Mouse (Mus musculus) cerebellum, postnatal 14 days (tissue): ENCODE measurements around the gene Rdh19.
A peak's percentile ranks its signal among the peaks of the same experiment; 100 is the strongest.
"Not testable (repeated sequence)": the region's sequence is repeated elsewhere in the genome, so short reads cannot be mapped to it uniquely, and the experiment has no call there.

Experiments
- DNase-seq, 2 experiments: peaks; one replicate each; pipeline ENCODE4 v3.0.0; 2021; ENCODE audit warnings: mixed read lengths in 2 of 2

The Rdh19 gene

GRCm38 (mm10) chr10:127881041-127881440, 31.3 kb downstream of the Rdh19 start:
- no peak for DNase-seq

DNA sequence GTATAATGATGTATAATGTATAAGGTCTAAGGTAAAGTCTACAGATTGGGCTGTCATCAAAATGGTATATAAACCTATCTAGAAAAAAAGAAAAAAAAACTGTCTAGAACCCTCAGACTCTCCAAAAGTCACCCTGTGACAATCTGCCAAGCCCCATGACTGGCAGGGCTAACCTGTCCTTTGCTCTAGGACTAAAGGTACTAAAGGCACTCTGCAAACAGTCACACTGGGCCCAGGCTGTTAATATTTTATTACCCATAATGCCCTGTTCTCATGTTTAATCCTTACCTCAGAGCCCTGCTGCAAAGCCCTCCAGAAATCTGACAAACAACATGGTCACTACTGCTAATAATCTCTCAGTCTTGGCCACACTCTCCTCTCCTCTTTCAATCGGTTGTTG, 36.8 kb downstream of the Rdh19 start:
- no peak for DNase-seq

- no peak for DNase-seq
These were observed 37.2 kb downstream of the Rdh19 start for GRCm38 (mm10) chr10:127886971-127887370.

DNA sequence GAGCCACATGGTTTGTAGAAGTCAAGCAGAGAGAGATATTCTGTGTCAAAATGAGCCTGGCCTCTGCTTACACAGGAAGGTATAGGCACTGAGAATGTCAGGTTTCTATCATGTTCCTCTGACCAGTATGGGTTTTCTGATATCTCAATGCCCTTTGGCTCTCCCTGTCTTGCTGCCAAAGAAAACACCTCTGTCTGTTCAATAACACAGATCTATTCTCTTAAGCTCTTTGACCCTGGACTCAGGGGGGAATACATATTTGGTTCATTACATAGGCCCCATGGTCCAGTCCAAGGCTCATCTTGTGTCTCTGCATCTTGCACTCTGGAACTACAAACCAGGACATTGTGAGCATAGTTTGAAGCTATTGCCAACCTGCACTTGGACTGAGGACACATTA, 38.9 kb downstream of the Rdh19 start, which contains the start of gene Rdh7:
Gene Rdh7, minus strand, starts transcription at position 213 of the 400 bp plus-strand sequence.
- DNase-seq, result no peak

DNA sequence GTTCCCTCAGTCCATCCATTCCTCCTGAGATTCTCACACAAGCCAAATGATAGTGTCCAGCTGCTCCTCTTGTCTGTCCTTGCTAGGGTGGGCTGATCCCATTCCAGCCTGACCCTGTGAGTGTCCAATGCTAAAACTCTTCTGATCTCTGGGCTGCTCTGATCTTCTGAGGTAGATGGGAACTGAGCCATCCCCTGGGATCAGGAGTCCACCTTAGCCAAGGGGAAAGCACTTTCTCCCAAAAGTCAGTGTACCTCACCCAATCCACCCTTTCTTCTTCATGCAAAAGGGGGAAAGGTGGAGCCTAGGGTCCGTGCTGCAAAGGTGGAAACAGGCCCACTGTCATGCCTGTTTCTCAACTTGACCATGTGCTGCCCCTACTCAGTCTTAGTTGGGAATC, 41.8 kb downstream of the Rdh19 start:
- DNase-seq, result no peak

DNA sequence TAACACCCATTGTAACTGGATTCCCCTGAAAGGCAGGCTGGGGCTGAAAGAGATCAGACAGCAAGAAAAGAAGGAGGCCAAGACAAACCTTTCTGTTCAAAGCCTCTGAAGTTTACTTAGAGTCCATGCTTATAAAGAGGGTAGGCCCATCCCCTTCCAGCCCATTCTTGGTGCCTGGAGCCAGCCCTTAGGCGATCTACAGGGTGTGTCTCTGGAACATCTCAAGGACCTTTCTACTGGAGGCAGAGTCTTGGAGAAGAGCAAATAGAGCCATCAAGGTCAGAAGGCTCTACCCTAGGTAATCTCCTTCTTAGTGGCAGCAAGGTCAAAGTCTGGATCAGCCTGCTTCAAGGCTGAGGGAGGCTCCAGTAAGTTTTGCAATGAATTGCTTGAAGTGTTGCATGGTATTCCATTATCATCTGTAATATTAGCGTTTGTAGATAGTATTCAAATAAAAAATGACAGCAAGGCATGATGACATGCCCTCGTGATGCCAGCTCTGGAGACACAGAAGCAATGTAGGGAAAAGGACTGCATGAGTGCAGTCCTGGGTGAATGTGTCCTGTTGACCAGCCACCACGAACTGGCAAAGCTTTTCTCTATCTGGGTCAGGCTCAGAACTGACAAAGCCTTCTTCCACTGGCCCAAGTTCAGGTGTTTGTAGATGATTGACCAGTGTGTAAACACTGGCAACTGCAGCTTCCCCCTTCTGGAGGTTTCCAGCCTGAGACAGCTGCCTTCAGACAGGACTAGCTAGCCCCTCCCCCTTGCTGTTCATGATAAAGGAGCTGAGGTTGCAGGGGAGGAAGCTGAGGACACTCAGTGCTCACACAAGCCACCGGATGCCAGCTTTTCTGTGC, 43.7 kb downstream of the Rdh19 start:
- DNase-seq, result not testable (repeated sequence)

- no peak for DNase-seq
These were observed 47.0 kb downstream of the Rdh19 start for GRCm38 (mm10) chr10:127896705-127897104.

DNA sequence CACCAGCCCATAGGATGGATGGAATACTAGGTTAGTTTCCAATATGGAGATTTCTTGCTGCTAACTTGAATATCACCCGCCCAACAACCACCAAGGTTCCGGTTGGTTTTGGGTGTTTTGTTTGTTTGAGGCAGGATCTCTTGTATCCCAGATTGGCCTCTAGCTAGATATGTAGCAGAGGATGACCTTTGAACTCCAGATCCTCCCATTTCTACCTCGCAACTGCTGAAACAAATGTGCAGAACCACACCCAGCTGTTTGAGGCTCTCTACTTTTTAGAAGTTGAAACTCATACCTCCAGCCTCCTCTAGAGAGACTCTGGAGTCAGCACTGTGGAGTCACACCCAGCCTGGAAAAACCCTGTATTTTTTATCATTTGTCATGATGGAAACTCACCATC, 47.8 kb downstream of the Rdh19 start:
- no peak for DNase-seq

DNA sequence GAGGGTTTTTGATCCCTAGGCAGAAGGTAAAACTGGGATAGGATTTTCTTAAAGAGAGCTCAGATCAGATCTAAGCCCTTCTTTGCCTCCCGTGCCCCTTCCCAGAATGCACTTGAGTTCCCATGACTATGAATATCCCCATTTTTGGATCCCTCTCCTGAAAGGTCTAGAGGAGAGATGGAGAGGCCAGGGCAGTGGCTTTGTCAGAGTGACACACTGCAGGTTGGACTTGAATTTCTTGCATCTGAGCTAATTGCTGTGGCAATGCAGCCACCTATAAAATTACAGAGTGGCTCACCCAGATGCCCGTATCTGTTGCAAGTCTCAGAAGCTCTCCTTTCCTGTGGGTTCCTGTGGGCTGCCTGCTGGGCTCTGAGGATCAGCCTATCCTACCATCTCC, 48.5 kb downstream of the Rdh19 start, which contains the start of gene Sdr9c7:
Gene Sdr9c7, plus strand, starts transcription at position 301 of the 400 bp plus-strand sequence.
- DNase-seq, result no peak

DNA sequence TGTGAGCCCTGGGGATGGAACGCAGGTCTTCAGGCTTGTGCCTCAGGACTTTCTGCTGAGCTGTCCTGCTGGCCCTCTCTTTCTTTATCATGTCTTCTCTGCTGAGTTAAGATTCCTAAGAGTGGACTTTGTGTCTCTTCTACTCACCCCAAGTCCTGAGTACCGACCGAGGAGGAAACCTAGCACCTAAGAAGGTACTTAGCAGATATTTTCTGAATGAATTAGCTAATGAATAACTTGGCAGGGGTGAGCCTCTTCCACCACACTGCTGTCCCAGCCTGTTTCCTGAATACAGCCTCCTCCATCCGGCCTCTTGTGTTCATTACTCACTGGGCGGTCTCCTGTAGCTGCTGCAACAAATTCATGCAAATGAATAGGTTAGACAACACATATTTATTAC, 50.1 kb downstream of the Rdh19 start:
- DNase-seq, result no peak

DNA sequence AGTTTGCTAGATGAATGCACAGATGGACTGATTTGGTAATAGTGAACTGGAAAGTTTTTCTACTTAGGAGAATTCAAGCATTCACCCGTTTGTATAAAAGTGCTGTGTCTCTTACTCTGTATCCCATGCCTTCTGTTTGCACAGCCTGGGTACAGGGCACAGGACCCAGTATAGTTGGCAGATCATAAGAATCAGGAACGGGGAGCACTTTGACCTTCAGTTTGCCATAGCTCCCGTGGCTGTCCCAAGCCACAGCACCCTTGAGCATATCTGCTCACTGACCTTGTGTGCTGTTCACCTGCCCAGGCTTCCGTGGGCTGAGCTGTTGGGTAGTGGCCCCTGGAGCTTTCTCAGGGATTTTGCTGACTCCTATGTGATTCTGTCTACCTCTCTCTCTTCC, 52.0 kb downstream of the Rdh19 start:
- no peak for DNase-seq

DNA sequence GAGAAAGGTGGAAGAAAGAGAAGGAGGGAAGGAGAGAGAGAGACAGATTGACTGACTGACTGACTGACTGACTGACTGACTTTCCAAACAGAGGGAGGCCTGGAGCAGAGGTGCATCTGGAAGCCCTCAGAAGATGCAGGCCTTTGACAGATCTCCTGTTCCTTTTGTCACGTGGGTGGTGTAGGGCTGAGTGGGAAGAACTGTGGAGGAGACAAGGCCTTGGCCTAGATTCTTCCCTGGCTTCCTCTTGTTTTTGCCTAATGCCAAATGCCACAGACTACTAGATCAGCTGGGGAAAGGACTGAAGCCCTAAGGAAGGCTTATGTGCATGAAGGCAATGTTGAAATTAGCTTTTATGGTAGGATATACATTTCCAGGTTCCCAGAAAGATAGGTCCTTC, 53.4 kb downstream of the Rdh19 start:
- no peak for DNase-seq

DNA sequence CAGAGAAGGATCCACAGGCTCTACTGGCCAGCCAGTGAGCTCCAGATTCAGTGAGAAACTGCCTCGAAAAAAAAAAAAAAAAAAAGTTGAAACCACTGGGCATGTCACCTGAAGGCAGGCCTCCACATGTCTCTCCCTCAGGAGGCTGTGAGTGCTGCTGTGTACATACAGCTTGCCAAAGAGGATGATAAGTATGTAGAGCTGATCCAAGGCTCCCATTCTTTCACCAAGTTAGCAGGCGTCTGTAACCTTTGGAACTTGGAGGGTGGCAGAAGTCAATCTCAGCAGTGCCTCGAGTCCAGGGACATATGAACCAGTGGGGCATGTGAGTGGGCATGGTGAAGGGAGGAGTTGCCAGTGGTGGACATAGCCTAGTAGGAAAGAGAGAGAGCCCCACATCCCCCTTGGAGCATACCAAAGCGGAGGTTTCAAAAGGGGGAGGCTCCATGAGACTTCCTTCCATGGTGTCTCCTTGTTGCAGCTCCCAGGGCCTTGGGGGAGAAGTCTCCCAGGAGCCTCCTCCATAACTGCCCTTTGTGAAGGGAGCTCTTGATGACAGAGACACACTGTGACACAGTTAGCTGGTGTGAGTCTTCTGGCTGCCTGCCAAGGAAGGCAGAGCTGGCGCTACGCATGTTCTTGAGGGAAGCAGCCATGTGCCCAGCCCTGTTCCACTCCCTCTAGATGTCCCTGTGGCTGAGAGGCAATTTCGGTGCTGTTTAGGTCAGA, 55.2 kb downstream of the Rdh19 start:
- peak; percentile 37 to 51 for DNase-seq

GRCm38 (mm10) chr10:127906138-127906537, 56.4 kb downstream of the Rdh19 start:
- DNase-seq, result no peak

DNA sequence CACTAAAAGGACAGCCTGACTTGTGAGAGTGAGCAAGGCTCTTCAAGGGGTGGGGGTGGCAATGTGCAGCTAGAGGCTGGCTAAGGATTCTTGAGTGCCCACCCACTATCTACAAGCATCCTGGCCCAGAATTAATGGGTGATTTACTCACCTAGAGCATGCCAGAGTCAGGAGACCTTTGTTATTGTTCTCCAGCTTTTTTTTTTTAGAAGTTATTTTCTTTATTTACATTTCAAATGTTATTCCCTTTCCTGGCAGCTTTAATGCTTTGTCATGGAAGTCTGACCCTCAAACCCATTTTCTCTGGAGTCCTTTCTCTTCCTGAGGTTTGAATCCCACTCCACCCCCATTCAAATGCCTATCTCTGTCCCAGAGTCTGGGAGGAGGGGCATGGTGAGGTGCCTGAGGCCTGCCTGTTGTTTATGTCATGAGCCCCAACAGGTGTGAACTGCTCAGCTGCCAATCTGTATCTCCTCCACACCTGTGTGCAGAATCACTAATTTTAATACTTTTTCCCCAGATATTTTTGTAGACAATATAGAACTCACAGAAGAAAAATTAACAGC, 57.7 kb downstream of the Rdh19 start:
- DNase-seq, result no peak
